Mouse (Mus musculus): ENCODE data around the gene Clic1.

GRCm38 (mm10) chr17:35080710-35081109 lies 30.9 kb downstream of the Clic1 start:
- TF ChIP-seq EP300 (IDR thresholded peaks at IDR 0.05; ENCODE audit: insufficient read depth, low read depth, low read length) (no peak), POLR2A (IDR thresholded peaks at IDR 0.05; ENCODE audit: insufficient read depth, low read depth, low read length) (no peak), CTCF (IDR thresholded peaks at IDR 0.05) (no peak)
